Mouse (Mus musculus) bone marrow macrophage, adult 2 months (primary cell): Measurements from ENCODE around the gene Frmd8.

Experiments used
- CTCF ChIP-seq: IDR thresholded peaks from 2 replicates; pipeline ENCODE4 v1.5.1; 2012; ENCODE audit warnings: low read depth, mild to moderate bottlenecking, low read length, moderate library complexity
- POLR2A ChIP-seq: IDR thresholded peaks from 2 replicates; pipeline ENCODE4 v1.6.1; 2012; ENCODE audit warnings: mild to moderate bottlenecking, low read depth, low read length, borderline replicate concordance

- TF ChIP-seq CTCF (no peak), POLR2A (no peak)
These were observed 30.2 kb downstream of the Frmd8 start for GRCm38 (mm10) chr19:5844831-5845318.
